In genomic region chr7:115646696-115647095, GRCm38 (mm10) we compare ENCODE assay signal across 16 mouse cellular contexts.
A peak's percentile ranks its signal among the peaks of the same experiment; 100 is the strongest.
DNase-seq lines count a peak whose midpoint lies in the region; ATAC-seq and TF ChIP-seq lines count a peak whose summit lies in the region.
"Had no signal": no experiment of that assay in that cellular context is flagged by ENCODE, and none has a peak within 500 bp of the region (broad histone marks: within the 10 kb centered on the region; RNA-seq: fewer than 3 reads in every experiment).

No protein-coding gene starts in this region.

- peaks cover 8% of the 10 kb centered on the region; the same call in 1 of the 2 replicates for H3K27me3 ChIP-seq in embryonic facial prominence, embryonic 10.5 days (replicated peaks; ENCODE audit: low read depth, poor library complexity, severe bottlenecking)
- H3K27me3 ChIP-seq in hindbrain, postnatal 0 days (ENCODE audit: insufficient read depth, low read length): no peaks in the 10 kb centered on the region
- H3K27me3 ChIP-seq in midbrain, embryonic 14.5 days (ENCODE audit: control insufficient read depth, insufficient read depth, low read length): no peaks in the 10 kb centered on the region
- no peaks in the 10 kb centered on the region for H3K27me3 ChIP-seq in liver, embryonic 12.5 days (replicated peaks)

- no peak overlapping the region for H3K4me3 ChIP-seq in layer of hippocampus, adult 2 months
- no peak overlapping the region for H3K4me3 ChIP-seq in embryonic facial prominence, embryonic 10.5 days
- H3K4me3 ChIP-seq in hindbrain, postnatal 0 days (ENCODE audit: low read length): no peak overlapping the region
- no peak overlapping the region for H3K4me3 ChIP-seq in midbrain, embryonic 14.5 days (replicated peaks; ENCODE audit: low read depth, low read length)
- H3K4me3 ChIP-seq in liver, embryonic 12.5 days: no peak overlapping the region
- H3K4me3 ChIP-seq: embryonic facial prominence, embryonic 13.5 days had no signal

- no peak for ATAC-seq in hindbrain, postnatal 0 days
- ATAC-seq in midbrain, embryonic 14.5 days (ENCODE audit: low FRiP score, low TSS enrichment): no peak
- no peak for ATAC-seq in liver, embryonic 12.5 days
- ATAC-seq: intestine, postnatal 0 days had no signal

- H3K36me3 ChIP-seq in embryonic facial prominence, embryonic 10.5 days (replicated peaks): no peaks in the 10 kb centered on the region
- no peaks in the 10 kb centered on the region for H3K36me3 ChIP-seq in hindbrain, postnatal 0 days (ENCODE audit: insufficient read depth, low read length)
- no peaks in the 10 kb centered on the region for H3K36me3 ChIP-seq in midbrain, embryonic 14.5 days (ENCODE audit: control insufficient read depth, insufficient read depth, low read length)
- H3K36me3 ChIP-seq in liver, embryonic 12.5 days: no peaks in the 10 kb centered on the region
- H3K36me3 ChIP-seq: embryonic facial prominence, embryonic 13.5 days had no signal

- peaks cover 32% of the 10 kb centered on the region for H3K4me1 ChIP-seq in embryonic facial prominence, embryonic 10.5 days
- 0 out of 2 replicates have a peak, but pooled peaks cover 5% of the 10 kb centered on the region for H3K4me1 ChIP-seq in hindbrain, postnatal 0 days (ENCODE audit: insufficient read depth, low read length)
- peaks cover 18% of the 10 kb centered on the region for H3K4me1 ChIP-seq in midbrain, embryonic 14.5 days (ENCODE audit: control insufficient read depth, insufficient read depth, low read length)
- H3K4me1 ChIP-seq in liver, embryonic 12.5 days: no peaks in the 10 kb centered on the region

- DNase-seq in layer of hippocampus, adult 2 months (ENCODE audit: low spot score in 2 of 2): no peak
- no peak for DNase-seq in layer of hippocampus, adult 8-10 months (ENCODE audit: low spot score in 2 of 2)
- peak; percentile 24 for DNase-seq in embryonic facial prominence, embryonic 10.5 days (ENCODE audit: low spot score)
- no peak for DNase-seq in hindbrain, postnatal 0 days (ENCODE audit: low spot score)
- DNase-seq in midbrain, embryonic 14.5 days: no peak
- DNase-seq in spleen, postnatal 4 days (ENCODE audit: low spot score in 2 of 2): no peak
- no peak for DNase-seq in cerebellum, adult 9-11 months
- DNase-seq: adrenal gland, adult 2 months; cerebellum, adult 9-10 months; gastrocnemius, postnatal 10 days; heart, postnatal 10 days had no signal

- H3K27ac ChIP-seq in layer of hippocampus, adult 2 months: peak overlapping the region; percentile 67
- H3K27ac ChIP-seq in embryonic facial prominence, embryonic 10.5 days (replicated peaks): peak overlapping the region; percentile 85
- peak overlapping the region; percentile 71 for H3K27ac ChIP-seq in hindbrain, postnatal 0 days
- peak overlapping the region; percentile 27; the same call in 1 of the 2 replicates for H3K27ac ChIP-seq in midbrain, embryonic 14.5 days (replicated peaks; ENCODE audit: low read depth, low read length)
- no peak overlapping the region for H3K27ac ChIP-seq in liver, embryonic 12.5 days
- H3K27ac ChIP-seq: embryonic facial prominence, embryonic 13.5 days; kidney, postnatal 0 days had no signal

- H3K9me3 ChIP-seq in embryonic facial prominence, embryonic 10.5 days: no peaks in the 10 kb centered on the region
- H3K9me3 ChIP-seq in hindbrain, postnatal 0 days (ENCODE audit: low read length): no peaks in the 10 kb centered on the region
- H3K9me3 ChIP-seq in midbrain, embryonic 14.5 days (ENCODE audit: control insufficient read depth, low read length): no peaks in the 10 kb centered on the region
- no peaks in the 10 kb centered on the region for H3K9me3 ChIP-seq in liver, embryonic 12.5 days (replicated peaks)
- H3K9me3 ChIP-seq: embryonic facial prominence, embryonic 13.5 days had no signal

- no peak overlapping the region for H3K9ac ChIP-seq in hindbrain, postnatal 0 days (replicated peaks; ENCODE audit: low read length)
- H3K9ac ChIP-seq in midbrain, embryonic 14.5 days (replicated peaks; ENCODE audit: low read length): no peak overlapping the region
- H3K9ac ChIP-seq in liver, embryonic 12.5 days: no peak overlapping the region
- H3K9ac ChIP-seq: embryonic facial prominence, embryonic 13.5 days had no signal

- no peak for TF ChIP-seq CTCF in layer of hippocampus, adult 2 months (conservative IDR thresholded peaks at IDR 0.05)
- no peak for TF ChIP-seq CTCF in hindbrain, postnatal 0 days (IDR thresholded peaks at IDR 0.05; ENCODE audit: low read depth)

- H3K4me2 ChIP-seq in hindbrain, postnatal 0 days (ENCODE audit: low read depth, low read length): no peak overlapping the region
- no peak overlapping the region for H3K4me2 ChIP-seq in midbrain, embryonic 14.5 days (ENCODE audit: low read length)
- no peak overlapping the region for H3K4me2 ChIP-seq in liver, embryonic 12.5 days
- H3K4me2 ChIP-seq: embryonic facial prominence, embryonic 13.5 days; liver, embryonic 11.5 days had no signal
